Mouse (Mus musculus) MEL (cell line): Measurements from ENCODE around the gene Herpud1. TPM values are rescaled to one million over a fixed set of nuclear protein-coding genes. Genes with fewer than 3 reads are reported as not detected.
A peak's percentile ranks its signal among the peaks of the same experiment; 100 is the strongest.

ENCODE experiments used
- DNase-seq: peaks from one replicate; pipeline ENCODE4 v3.0.0; 2011; ENCODE audit warnings: low read depth, low spot score
- H3K27ac ChIP-seq: 2 replicates; pipeline ENCODE4 v1.5.1; 2012; ENCODE audit warnings: low read depth, mild to moderate bottlenecking, control low read depth, low read length, moderate library complexity; ENCODE audit not compliant: control insufficient read depth
- H3K27me3 ChIP-seq, 2 experiments: fragments of 150-350 bp in 1 of 2; sonication (generic) in 1 of 2; 2 replicates each; pipeline ENCODE4 v1.6.1; 2012; ENCODE audit warnings: low read length in 2 of 2, mild to moderate bottlenecking in 2 of 2, improper control_type of control experiment in 1 of 2, moderate library complexity in 1 of 2; ENCODE audit not compliant: insufficient read depth in 2 of 2, control insufficient read depth in 1 of 2
- H3K36me3 ChIP-seq, 2 experiments: 2 replicates each; pipeline ENCODE4 v1.6.1; 2012 to 2014; ENCODE audit warnings: low read length in 2 of 2, improper control_type of control experiment in 1 of 2, inconsistent platforms in 1 of 2, mild to moderate bottlenecking in 1 of 2; ENCODE audit not compliant: insufficient read depth in 2 of 2, control insufficient read depth in 1 of 2
- H3K4me1 ChIP-seq, 2 experiments: fragments of 150-350 bp in 1 of 2; sonication (generic) in 1 of 2; 2 replicates each; pipeline ENCODE4 v1.6.1; 2012; ENCODE audit warnings: low read length in 2 of 2, improper control_type of control experiment in 1 of 2, mild to moderate bottlenecking in 1 of 2; ENCODE audit not compliant: insufficient read depth in 2 of 2, control insufficient read depth in 1 of 2
- H3K4me3 ChIP-seq, 2 experiments: fragments of 150-350 bp in 1 of 2; sonication (generic) in 1 of 2; 2 replicates each; pipeline ENCODE4 v1.5.1; 2012; ENCODE audit warnings: low read depth in 2 of 2, low read length in 2 of 2, mild to moderate bottlenecking in 2 of 2, moderate library complexity in 2 of 2, control low read depth in 1 of 2, improper control_type of control experiment in 1 of 2; ENCODE audit not compliant: control insufficient read depth in 1 of 2, insufficient read depth in 1 of 2
- H3K79me2 ChIP-seq: 2 replicates; pipeline ENCODE4 v1.6.1; 2012; ENCODE audit warnings: mild to moderate bottlenecking, low read length, moderate library complexity; ENCODE audit not compliant: control insufficient read depth, poor library complexity, insufficient read depth
- H3K9ac ChIP-seq: 2 replicates; pipeline ENCODE4 v1.6.1; 2012; ENCODE audit warnings: low read depth, mild to moderate bottlenecking, control low read depth, low read length, moderate library complexity; ENCODE audit not compliant: control insufficient read depth, poor library complexity, severe bottlenecking
- H3K9me3 ChIP-seq: fragments of 150-350 bp; sonication (generic); replicated peaks from 2 replicates; pipeline ENCODE4 v1.6.1; 2012; ENCODE audit warnings: mild to moderate bottlenecking, low read length, improper control_type of control experiment, moderate library complexity; ENCODE audit not compliant: insufficient read depth
- BHLHE40 ChIP-seq: IDR thresholded peaks from 2 replicates; pipeline ENCODE4 v1.6.1; 2012; ENCODE audit warnings: low read depth, mild to moderate bottlenecking, inconsistent platforms, low read length, improper control_type of control experiment, borderline replicate concordance
- CTCF ChIP-seq, 3 experiments: IDR thresholded peaks in 2 of 3; conservative IDR thresholded peaks in 1 of 3; 2 replicates each; pipeline ENCODE4 v1.5.1; 2011 to 2012; ENCODE audit warnings: low read length in 3 of 3, low read depth in 2 of 3, mild to moderate bottlenecking in 2 of 3, improper control_type of control experiment in 1 of 3, inconsistent platforms in 1 of 3, mixed read lengths in 1 of 3, moderate library complexity in 1 of 3; ENCODE audit not compliant: control insufficient read depth in 1 of 3, insufficient read depth in 1 of 3, poor library complexity in 1 of 3, severe bottlenecking in 1 of 3
- E2F4 ChIP-seq: IDR thresholded peaks from 2 replicates; pipeline ENCODE4 v1.6.1; 2011; ENCODE audit warnings: low read depth, low read length, improper control_type of control experiment, borderline replicate concordance
- EP300 ChIP-seq, 2 experiments: IDR thresholded peaks; 2 replicates each; pipeline ENCODE4 v1.6.1; 2011; ENCODE audit warnings: improper control_type of control experiment in 2 of 2, low read length in 2 of 2, low read depth in 1 of 2, mild to moderate bottlenecking in 1 of 2
- GABPA ChIP-seq: IDR thresholded peaks from 2 replicates; pipeline ENCODE4 v1.6.1; 2012; ENCODE audit warnings: low read depth, mild to moderate bottlenecking, inconsistent platforms, low read length, improper control_type of control experiment, moderate library complexity
- GATA1 ChIP-seq: IDR thresholded peaks from 2 replicates; pipeline ENCODE4 v1.6.1; 2011; ENCODE audit warnings: low read depth, low read length, improper control_type of control experiment
- HCFC1 ChIP-seq: IDR thresholded peaks from 2 replicates; pipeline ENCODE4 v1.6.1; 2012; ENCODE audit warnings: low read depth, mild to moderate bottlenecking, inconsistent platforms, low read length, improper control_type of control experiment, moderate library complexity
- JUND ChIP-seq: IDR thresholded peaks from 2 replicates; pipeline ENCODE4 v1.6.1; 2011; ENCODE audit warnings: low read depth, mild to moderate bottlenecking, improper control_type of control experiment, low read length
- MYC ChIP-seq: IDR thresholded peaks from 2 replicates; pipeline ENCODE4 v1.6.1; 2011; ENCODE audit warnings: low read depth, mild to moderate bottlenecking, low read length, improper control_type of control experiment, moderate library complexity
- NELFE ChIP-seq: IDR thresholded peaks from 2 replicates; pipeline ENCODE4 v1.6.1; 2011; ENCODE audit warnings: low read depth, low read length, improper control_type of control experiment
- POLR2AphosphoS5 ChIP-seq: IDR thresholded peaks from 2 replicates; pipeline ENCODE4 v1.6.1; 2012; ENCODE audit warnings: low read depth, borderline replicate concordance, mild to moderate bottlenecking, inconsistent platforms, low read length, moderate library complexity, mixed read lengths
- SMC3 ChIP-seq: IDR thresholded peaks from 2 replicates; pipeline ENCODE4 v1.6.1; 2011; ENCODE audit warnings: low read depth, low read length, improper control_type of control experiment
- TBP ChIP-seq: IDR thresholded peaks from 2 replicates; pipeline ENCODE4 v1.8.0; 2011; ENCODE audit warnings: low read depth, low read length, improper control_type of control experiment
- TCF12 ChIP-seq: IDR thresholded peaks from 2 replicates; pipeline ENCODE4 v1.6.1; 2014; ENCODE audit warnings: low read depth, mild to moderate bottlenecking, inconsistent platforms, low read length, improper control_type of control experiment, moderate library complexity
- USF2 ChIP-seq, 2 experiments: IDR thresholded peaks; 2 replicates each; pipeline ENCODE4 v1.6.1; 2011 to 2012; ENCODE audit warnings: improper control_type of control experiment in 2 of 2, low read length in 2 of 2, borderline replicate concordance in 1 of 2, inconsistent platforms in 1 of 2, low read depth in 1 of 2, mild to moderate bottlenecking in 1 of 2; ENCODE audit not compliant: insufficient read depth in 1 of 2
- ZKSCAN1 ChIP-seq: IDR thresholded peaks from 2 replicates; pipeline ENCODE4 v1.6.1; 2012; ENCODE audit warnings: low read depth, mild to moderate bottlenecking, inconsistent platforms, low read length, improper control_type of control experiment, moderate library complexity
- ZMIZ1 ChIP-seq: IDR thresholded peaks from 2 replicates; pipeline ENCODE4 v1.6.1; 2012; ENCODE audit warnings: low read depth, mild to moderate bottlenecking, inconsistent platforms, low read length, improper control_type of control experiment, moderate library complexity
- polyA plus RNA-seq, 2 experiments: library from polyadenylated mRNA; stranded (reverse) in 1 of 2; unstranded in 1 of 2; fragments of >175 nt in 1 of 2; fragments of >200 nt in 1 of 2; gene quantifications; 2 replicates each; pipeline versions ENCODE4 v1.2.1 to v1.2.4; 2012; ENCODE audit warnings: low replicate concordance in 2 of 2, low read depth in 1 of 2; ENCODE audit not compliant: insufficient read length in 2 of 2, insufficient read depth in 1 of 2, missing spikeins in 1 of 2
- total RNA-seq: library from RNA; depleted of rRNA; stranded (reverse); fragments of 300-350 nt; gene quantifications from 2 replicates; pipeline ENCODE4 v1.2.3, GENCODE M21; 2012

The Herpud1 gene
- total and polyA plus RNA-seq, 3 experiments = 66.1 to 66.9 TPM; not detected in 1

GRCm38 (mm10) chr8:94390910-94391309 lies 4.7 kb downstream of the Herpud1 start:
- H3K9ac ChIP-seq = no peak overlapping the region
- no peaks in the 10 kb centered on the region for H3K9me3 ChIP-seq
- H3K79me2 ChIP-seq = peaks cover 33% of the 10 kb centered on the region
- peaks cover 4 to 6% of the 10 kb centered on the region in 2 experiments for H3K4me1 ChIP-seq
- TF ChIP-seq USF2 (IDR thresholded peaks at IDR 0.05; ENCODE audit: borderline replicate concordance in 1 of 2, insufficient read depth in 1 of 2, low read depth in 1 of 2, low read length in 2 of 2) = no peak
- no peak for TF ChIP-seq TBP
- TF ChIP-seq POLR2AphosphoS5 = no peak
- no peak for TF ChIP-seq GABPA
- TF ChIP-seq SMC3 = no peak
- TF ChIP-seq ZKSCAN1 = no peak
- TF ChIP-seq JUND = no peak
- no peak for TF ChIP-seq NELFE
- no peak for TF ChIP-seq HCFC1
- no peak for TF ChIP-seq E2F4
- no peak for TF ChIP-seq EP300 (IDR thresholded peaks at IDR 0.05; ENCODE audit: low read depth in 1 of 2, low read length in 2 of 2)
- TF ChIP-seq ZMIZ1 = no peak
- TF ChIP-seq TCF12 = no peak
- TF ChIP-seq BHLHE40 = no peak
- TF ChIP-seq, all 39 proteins: peak for 0
- Histone ChIP-seq H3K27ac (no peak overlapping the region), H3K36me3 (peaks cover 21 to 43% of the 10 kb centered on the region in 2 experiments), H3K27me3 (no peaks in the 10 kb centered on the region), H3K4me3 (no peak overlapping the region)
- DNase-seq = no peak

- TF ChIP-seq MYC (no peak), CTCF (IDR thresholded peaks at IDR 0.05 in 2 of 3, conservative IDR thresholded peaks at IDR 0.05 in 1 of 3; ENCODE audit: control insufficient read depth in 1 of 3, insufficient read depth in 1 of 3, low read depth in 2 of 3, low read length in 3 of 3, poor library complexity in 1 of 3, severe bottlenecking in 1 of 3) (peak; percentile 43 to 51 (median 46)), SMC3 (0 out of 2 replicates have a peak, but pooled peaks have one; percentile 22), GATA1 (0 out of 2 replicates have a peak, but pooled peaks have one; percentile 36)
- Histone ChIP-seq H3K27ac (no peak overlapping the region), H3K4me3 (no peak overlapping the region), H3K9ac (no peak overlapping the region), H3K79me2 (peaks cover 23% of the 10 kb centered on the region), H3K4me1 (peaks cover 4 to 6% of the 10 kb centered on the region in 2 experiments; a peak in 3 of 4 replicates), H3K27me3 (no peaks in the 10 kb centered on the region), H3K36me3 (peaks cover 21 to 43% of the 10 kb centered on the region in 2 experiments), H3K9me3 (no peaks in the 10 kb centered on the region)
- DNase-seq = peak; percentile 65
Measured at GRCm38 (mm10) chr8:94392147-94392546, 5.9 kb downstream of the Herpud1 start.
